15 mouse cellular contexts compared by ENCODE assay signal in genomic region chr4:70238862-70239261, GRCm38 (mm10).
"Had no signal": no experiment of that assay in that cellular context is flagged by ENCODE, and none has a peak within 500 bp of the region (broad histone marks: within the 10 kb centered on the region; RNA-seq: fewer than 3 reads in every experiment).

No protein-coding gene starts in this region.

- H3K9me3 ChIP-seq: neural tube, embryonic 15.5 days; stomach, embryonic 15.5 days had no signal

- H3K4me3 ChIP-seq: neural tube, embryonic 15.5 days; stomach, embryonic 15.5 days had no signal

- H3K9ac ChIP-seq: neural tube, embryonic 15.5 days; stomach, embryonic 15.5 days had no signal

- DNase-seq: retina, postnatal 1 day; right cerebral cortex, adult 18-20 months; right cerebral cortex, postnatal 14 days; right cerebral cortex, postnatal 25 days; right cerebral cortex, postnatal 4 days; spleen, adult 18-20 months; thymus, adult 18-20 months; thymus, adult 2 months; thymus, postnatal 14 days; thymus, postnatal 25 days; thymus, postnatal 36 days; thymus, postnatal 4 days had no signal

- H3K27ac ChIP-seq: neural tube, embryonic 15.5 days; stomach, embryonic 15.5 days; stomach, postnatal 0 days had no signal

- H3K27me3 ChIP-seq: neural tube, embryonic 15.5 days; stomach, embryonic 15.5 days had no signal

- H3K4me1 ChIP-seq: stomach, embryonic 15.5 days had no signal

- H3K4me2 ChIP-seq: neural tube, embryonic 15.5 days; stomach, embryonic 15.5 days had no signal
